Mouse (Mus musculus): ENCODE measurements around the gene Ces3a. TPM values are rescaled to one million over a fixed set of nuclear protein-coding genes. Genes with fewer than 3 reads are reported as not detected.

Ces3a gene
- polyA plus RNA-seq (2012; rRNA removed), result 0.13 and 1.2 TPM in 2 replicates

DNA sequence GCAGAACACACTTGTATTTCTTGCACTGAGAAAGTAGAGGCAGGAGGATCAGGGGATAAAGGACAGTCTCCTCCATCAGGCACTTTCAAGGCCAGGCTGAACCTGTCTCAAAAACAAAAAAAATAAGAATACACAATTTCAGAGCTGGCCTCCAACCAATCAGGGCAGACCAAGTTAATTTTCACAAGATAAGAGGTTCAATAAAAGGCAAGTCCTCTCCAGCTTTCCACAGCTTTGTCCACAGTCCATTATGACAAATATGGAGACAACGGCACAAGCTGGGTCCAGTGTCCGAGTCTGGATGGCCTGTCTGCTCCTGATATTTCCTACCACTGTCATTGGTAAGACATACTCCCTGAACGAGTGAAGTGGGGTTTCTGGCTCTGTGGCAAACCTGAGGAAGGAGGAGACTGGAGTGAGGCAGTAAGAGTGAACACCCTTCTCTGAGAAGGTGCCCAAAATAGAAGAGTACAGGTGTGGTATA, at the start of gene Ces3a:
TSS of gene Ces3a (plus strand) at position 231 of the 484 bp plus-strand sequence.
- Histone ChIP-seq H3K27me3 (ENCODE audit: control insufficient read depth, insufficient read depth, low read length) (no peaks in the 10 kb centered on the region), H3K36me3 (ENCODE audit: control insufficient read depth, insufficient read depth, low read length) (no peaks in the 10 kb centered on the region), H3K27ac (ENCODE audit: control insufficient read depth, insufficient read depth, low read length) (no peak within 1 kb of the TSS), H3K4me3 (ENCODE audit: control insufficient read depth, insufficient read depth, low read length) (no peak within 1 kb of the TSS), H3K4me1 (replicated peaks; ENCODE audit: control insufficient read depth, insufficient read depth, low read length) (no peaks in the 10 kb centered on the region)
- WGBS, result 79% methylated on average over 3 of the region's 3 CpGs
- TF ChIP-seq CTCF (IDR thresholded peaks at IDR 0.05; ENCODE audit: borderline replicate concordance, control insufficient read depth, extremely low read depth, insufficient read depth, low read length, poor library complexity) (no peak), POLR2A (IDR thresholded peaks at IDR 0.05; ENCODE audit: control insufficient read depth, extremely low read depth, insufficient read depth, low read length, poor library complexity) (no peak)
- DNase-seq, result no peak

DNA sequence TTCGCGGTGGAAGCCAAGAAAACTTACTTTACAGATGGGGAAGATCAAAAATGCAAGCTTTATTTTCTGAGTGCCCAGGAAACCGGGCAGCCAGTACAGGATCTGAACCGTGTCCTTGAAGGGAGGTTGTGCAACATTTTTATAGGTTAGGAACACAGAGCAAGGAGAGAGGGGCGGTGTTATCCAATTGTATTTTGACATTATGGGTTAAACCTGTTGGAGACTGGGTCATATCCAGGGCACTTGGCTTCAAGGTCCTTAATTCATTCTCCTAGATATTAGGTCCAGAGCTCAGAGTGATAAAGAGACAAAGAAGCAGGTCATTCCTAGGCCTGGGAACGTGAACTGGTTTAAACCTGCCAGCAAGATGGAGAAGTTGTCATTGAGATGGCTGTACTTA, 49.2 kb upstream of the Ces3a start:
- DNase-seq, result no peak
- no peaks in the 10 kb centered on the region for H3K4me1 ChIP-seq (replicated peaks; ENCODE audit: control insufficient read depth, insufficient read depth, low read length)
- 90% methylated on average over 6 of the region's 6 CpGs for WGBS
- H3K27ac ChIP-seq (ENCODE audit: control insufficient read depth, insufficient read depth, low read length), result no peak overlapping the region
- H3K27me3 ChIP-seq (ENCODE audit: control insufficient read depth, insufficient read depth, low read length), result no peaks in the 10 kb centered on the region
- H3K36me3 ChIP-seq (ENCODE audit: control insufficient read depth, insufficient read depth, low read length), result no peaks in the 10 kb centered on the region
- TF ChIP-seq POLR2A (IDR thresholded peaks at IDR 0.05; ENCODE audit: control insufficient read depth, extremely low read depth, insufficient read depth, low read length, poor library complexity) (no peak), CTCF (IDR thresholded peaks at IDR 0.05; ENCODE audit: borderline replicate concordance, control insufficient read depth, extremely low read depth, insufficient read depth, low read length, poor library complexity) (no peak)
- no peak overlapping the region for H3K4me3 ChIP-seq (ENCODE audit: control insufficient read depth, insufficient read depth, low read length)

DNA sequence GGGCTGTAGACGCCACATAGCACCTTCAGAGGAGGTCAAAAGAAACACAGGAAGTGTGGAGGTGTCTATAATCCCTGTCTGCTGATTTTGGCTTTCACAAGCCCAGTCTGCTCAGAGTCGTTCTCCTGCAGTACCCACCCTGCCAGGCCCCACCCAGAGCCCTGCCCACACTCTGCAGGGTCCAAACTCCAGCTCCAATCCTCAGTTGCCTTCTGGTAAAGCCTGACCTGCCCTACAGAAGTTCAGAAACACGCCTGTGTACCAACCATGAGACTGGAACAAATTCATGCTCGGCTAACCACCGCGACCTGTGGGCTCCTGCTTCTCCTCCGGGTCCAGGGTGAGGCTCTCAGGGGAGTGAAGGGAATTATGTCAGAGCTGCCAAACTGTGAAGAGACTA, 47.8 kb upstream of the Ces3a start, which contains the start of gene Ces2h:
TSS of gene Ces2h (plus strand) at position 268 of the 400 bp plus-strand sequence.
- WGBS, result 85% methylated on average over 7 of the region's 7 CpGs
- H3K4me3 ChIP-seq (ENCODE audit: control insufficient read depth, insufficient read depth, low read length), result no peak within 1 kb of the TSS
- TF ChIP-seq POLR2A (IDR thresholded peaks at IDR 0.05; ENCODE audit: control insufficient read depth, extremely low read depth, insufficient read depth, low read length, poor library complexity), result no peak
- no peak for TF ChIP-seq CTCF (IDR thresholded peaks at IDR 0.05; ENCODE audit: borderline replicate concordance, control insufficient read depth, extremely low read depth, insufficient read depth, low read length, poor library complexity)

DNA sequence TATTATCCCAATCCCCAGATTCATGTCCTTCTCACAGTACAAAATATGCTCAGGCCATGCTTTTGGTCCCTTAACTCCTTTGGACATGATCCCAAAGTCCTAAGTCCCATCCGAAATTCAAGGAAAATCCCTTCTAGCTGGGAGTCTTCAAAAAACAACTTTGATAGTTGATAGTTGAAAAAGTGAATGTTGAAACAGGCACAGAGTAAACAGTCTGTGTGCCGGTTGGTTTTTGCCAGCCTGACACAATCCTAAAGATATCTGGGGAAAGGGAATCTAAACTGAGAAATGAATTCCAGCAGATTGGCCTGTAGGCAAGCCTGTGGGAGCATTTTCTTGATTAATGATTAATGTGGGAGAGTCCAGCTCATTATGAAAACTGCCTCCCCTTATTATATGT, 38.4 kb upstream of the Ces3a start:
- H3K27me3 ChIP-seq (ENCODE audit: control insufficient read depth, insufficient read depth, low read length), result no peaks in the 10 kb centered on the region

More for the DNA sequence above, 47.8 kb upstream of the Ces3a start, which contains the start of gene Ces2h:
- no peaks in the 10 kb centered on the region for H3K4me1 ChIP-seq (replicated peaks; ENCODE audit: control insufficient read depth, insufficient read depth, low read length)
- H3K27ac ChIP-seq (ENCODE audit: control insufficient read depth, insufficient read depth, low read length), result no peak within 1 kb of the TSS
- no peaks in the 10 kb centered on the region for H3K36me3 ChIP-seq (ENCODE audit: control insufficient read depth, insufficient read depth, low read length)
- H3K27me3 ChIP-seq (ENCODE audit: control insufficient read depth, insufficient read depth, low read length), result no peaks in the 10 kb centered on the region
- DNase-seq, result no peak

DNA sequence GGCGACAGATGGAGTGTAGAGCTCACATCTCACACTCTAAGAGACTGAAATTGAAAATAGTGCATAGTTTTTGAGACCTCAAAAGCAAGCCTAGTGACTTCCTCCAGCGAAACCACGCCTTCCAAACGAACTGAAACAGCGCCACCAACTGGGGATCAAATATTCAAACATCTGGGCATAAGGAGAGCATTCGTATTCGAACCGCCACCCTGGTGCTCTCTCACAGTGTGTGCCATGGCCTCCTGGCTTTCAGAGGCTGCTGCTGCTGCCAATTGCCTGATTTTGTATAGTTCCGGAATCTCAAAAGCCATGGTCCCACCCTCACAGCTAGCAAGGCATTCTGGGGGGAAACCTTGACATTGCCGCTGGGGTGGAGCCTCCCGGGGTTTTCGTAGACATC, 37.3 kb upstream of the Ces3a start:
- Histone ChIP-seq H3K4me1 (replicated peaks; ENCODE audit: control insufficient read depth, insufficient read depth, low read length) (no peaks in the 10 kb centered on the region), H3K27ac (ENCODE audit: control insufficient read depth, insufficient read depth, low read length) (no peak overlapping the region), H3K36me3 (ENCODE audit: control insufficient read depth, insufficient read depth, low read length) (no peaks in the 10 kb centered on the region), H3K27me3 (ENCODE audit: control insufficient read depth, insufficient read depth, low read length) (no peaks in the 10 kb centered on the region), H3K4me3 (ENCODE audit: control insufficient read depth, insufficient read depth, low read length) (no peak overlapping the region)
- DNase-seq, result no peak
- TF ChIP-seq CTCF (IDR thresholded peaks at IDR 0.05; ENCODE audit: borderline replicate concordance, control insufficient read depth, extremely low read depth, insufficient read depth, low read length, poor library complexity), result no peak
- TF ChIP-seq POLR2A (IDR thresholded peaks at IDR 0.05; ENCODE audit: control insufficient read depth, extremely low read depth, insufficient read depth, low read length, poor library complexity), result no peak
- 82% methylated on average over 12 of the region's 12 CpGs for WGBS

More for the DNA sequence above, 38.4 kb upstream of the Ces3a start:
- Histone ChIP-seq H3K4me3 (ENCODE audit: control insufficient read depth, insufficient read depth, low read length) (no peak overlapping the region), H3K36me3 (ENCODE audit: control insufficient read depth, insufficient read depth, low read length) (no peaks in the 10 kb centered on the region), H3K27ac (ENCODE audit: control insufficient read depth, insufficient read depth, low read length) (no peak overlapping the region), H3K4me1 (replicated peaks; ENCODE audit: control insufficient read depth, insufficient read depth, low read length) (no peaks in the 10 kb centered on the region)
- DNase-seq, result no peak
- TF ChIP-seq POLR2A (IDR thresholded peaks at IDR 0.05; ENCODE audit: control insufficient read depth, extremely low read depth, insufficient read depth, low read length, poor library complexity) (no peak), CTCF (IDR thresholded peaks at IDR 0.05; ENCODE audit: borderline replicate concordance, control insufficient read depth, extremely low read depth, insufficient read depth, low read length, poor library complexity) (no peak)
- WGBS, result 86% methylated on average over 2 of the region's 2 CpGs

DNA sequence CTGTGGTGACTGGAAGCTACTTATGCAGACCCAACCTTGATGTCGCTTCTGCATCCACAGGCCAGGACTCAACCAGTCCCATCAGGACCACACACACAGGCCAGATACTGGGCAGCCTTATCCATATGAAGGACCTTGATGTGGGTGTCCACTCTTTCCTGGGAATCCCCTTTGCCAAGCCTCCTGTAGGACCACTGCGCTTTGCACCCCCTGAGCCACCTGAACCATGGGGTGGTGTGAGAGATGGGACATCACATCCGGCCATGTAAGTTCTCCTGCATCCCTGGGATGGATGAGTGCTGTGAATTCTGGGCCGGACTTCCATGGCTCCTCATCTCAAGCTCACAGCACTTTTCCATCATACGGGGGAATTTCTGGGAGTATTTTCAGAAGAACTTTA, 34.0 kb upstream of the Ces3a start:
- no peaks in the 10 kb centered on the region for H3K36me3 ChIP-seq (ENCODE audit: control insufficient read depth, insufficient read depth, low read length)
- DNase-seq, result no peak
- H3K27ac ChIP-seq (ENCODE audit: control insufficient read depth, insufficient read depth, low read length), result no peak overlapping the region
- no peak overlapping the region for H3K4me3 ChIP-seq (ENCODE audit: control insufficient read depth, insufficient read depth, low read length)
- no peaks in the 10 kb centered on the region for H3K4me1 ChIP-seq (replicated peaks; ENCODE audit: control insufficient read depth, insufficient read depth, low read length)
- H3K27me3 ChIP-seq (ENCODE audit: control insufficient read depth, insufficient read depth, low read length), result no peaks in the 10 kb centered on the region
- WGBS, result 96% methylated on average over 5 of the region's 5 CpGs
- TF ChIP-seq POLR2A (IDR thresholded peaks at IDR 0.05; ENCODE audit: control insufficient read depth, extremely low read depth, insufficient read depth, low read length, poor library complexity) (no peak), CTCF (IDR thresholded peaks at IDR 0.05; ENCODE audit: borderline replicate concordance, control insufficient read depth, extremely low read depth, insufficient read depth, low read length, poor library complexity) (no peak)

DNA sequence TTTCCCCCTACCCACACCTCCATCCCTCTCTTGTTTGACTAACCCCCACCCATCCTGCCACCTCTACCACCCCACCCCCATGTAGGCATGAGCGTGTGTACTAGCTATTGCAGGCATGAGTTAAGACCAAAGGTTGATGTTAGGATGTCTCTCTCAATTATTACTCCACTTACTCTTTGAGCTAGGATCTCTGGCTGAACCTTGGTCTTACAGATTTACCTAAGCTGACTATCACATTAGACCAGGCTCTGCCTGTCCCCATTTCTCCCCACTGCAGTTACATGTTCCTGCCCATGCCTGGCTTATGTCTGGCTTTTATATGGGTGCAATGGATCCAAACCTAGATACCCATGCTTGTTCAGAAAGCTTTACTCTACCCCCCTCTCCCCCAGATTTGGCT, 26.4 kb upstream of the Ces3a start:
- WGBS, result 96% methylated on average over 1 of the region's 1 CpGs
- Histone ChIP-seq H3K27ac (ENCODE audit: control insufficient read depth, insufficient read depth, low read length) (no peak overlapping the region), H3K27me3 (ENCODE audit: control insufficient read depth, insufficient read depth, low read length) (no peaks in the 10 kb centered on the region), H3K36me3 (ENCODE audit: control insufficient read depth, insufficient read depth, low read length) (no peaks in the 10 kb centered on the region), H3K4me3 (ENCODE audit: control insufficient read depth, insufficient read depth, low read length) (no peak overlapping the region), H3K4me1 (replicated peaks; ENCODE audit: control insufficient read depth, insufficient read depth, low read length) (no peaks in the 10 kb centered on the region)
- TF ChIP-seq POLR2A (IDR thresholded peaks at IDR 0.05; ENCODE audit: control insufficient read depth, extremely low read depth, insufficient read depth, low read length, poor library complexity) (no peak), CTCF (IDR thresholded peaks at IDR 0.05; ENCODE audit: borderline replicate concordance, control insufficient read depth, extremely low read depth, insufficient read depth, low read length, poor library complexity) (no peak)
- no peak for DNase-seq

Measured in thymus, adult 2 months (tissue).